Mouse (Mus musculus): ENCODE measurements around the gene Hecw2. TPM values are rescaled to one million over a fixed set of nuclear protein-coding genes. Genes with fewer than 3 reads are reported as not detected.

The Hecw2 gene
- polyA plus RNA-seq, 1 experiment from 2014 or later, result 8.4 TPM

- no peak overlapping the region for H3K9ac ChIP-seq (replicated peaks)
- H3K27me3 ChIP-seq (replicated peaks), result no peaks in the 10 kb centered on the region
- peaks cover 16% of the 10 kb centered on the region for H3K4me1 ChIP-seq
- H3K36me3 ChIP-seq, result no peaks in the 10 kb centered on the region; the same call in 1 of the 2 replicates
- no peak overlapping the region for H3K4me2 ChIP-seq
- H3K27ac ChIP-seq (replicated peaks), result no peak overlapping the region
- H3K4me3 ChIP-seq (replicated peaks), result no peak overlapping the region
- ATAC-seq (ENCODE audit: low FRiP score), result no peak
- H3K9me3 ChIP-seq (replicated peaks), result no peaks in the 10 kb centered on the region
Observed at GRCm38 (mm10) chr1:53821983-53822382, 373.0 kb downstream of the Hecw2 start.

- Histone ChIP-seq H3K4me3 (replicated peaks) (no peak overlapping the region), H3K27me3 (replicated peaks) (no peaks in the 10 kb centered on the region), H3K4me2 (no peak overlapping the region), H3K27ac (replicated peaks) (no peak overlapping the region), H3K9ac (replicated peaks) (no peak overlapping the region), H3K36me3 (no peaks in the 10 kb centered on the region; the same call in 1 of the 2 replicates), H3K4me1 (peaks cover 16% of the 10 kb centered on the region), H3K9me3 (replicated peaks) (no peaks in the 10 kb centered on the region)
- WGBS, result 64% methylated on average over 5 of the region's 5 CpGs
- ATAC-seq (ENCODE audit: low FRiP score), result no peak
Observed at GRCm38 (mm10) chr1:53820041-53820632, 374.8 kb downstream of the Hecw2 start.

- no peak for ATAC-seq (ENCODE audit: low FRiP score)
- Histone ChIP-seq H3K36me3 (peaks cover under 1% of the 10 kb centered on the region; the same call in 1 of the 2 replicates), H3K27me3 (replicated peaks) (no peaks in the 10 kb centered on the region), H3K4me2 (no peak overlapping the region), H3K4me3 (replicated peaks) (no peak overlapping the region), H3K4me1 (peaks cover 5% of the 10 kb centered on the region), H3K27ac (replicated peaks) (no peak overlapping the region), H3K9ac (replicated peaks) (no peak overlapping the region), H3K9me3 (replicated peaks) (no peaks in the 10 kb centered on the region)
- 58% methylated on average over 3 of the region's 3 CpGs for WGBS
Observed at GRCm38 (mm10) chr1:53818072-53818862, 376.7 kb downstream of the Hecw2 start.

- no peak overlapping the region for H3K9ac ChIP-seq (replicated peaks)
- H3K4me3 ChIP-seq (replicated peaks), result no peak overlapping the region
- no peak for ATAC-seq (ENCODE audit: low FRiP score)
- peaks cover 6% of the 10 kb centered on the region for H3K36me3 ChIP-seq
- H3K4me1 ChIP-seq, result no peaks in the 10 kb centered on the region
- WGBS, result 82% methylated on average over 2 of the region's 2 CpGs
- H3K27me3 ChIP-seq (replicated peaks), result no peaks in the 10 kb centered on the region
- H3K4me2 ChIP-seq, result no peak overlapping the region
- no peak overlapping the region for H3K27ac ChIP-seq (replicated peaks)
- H3K9me3 ChIP-seq (replicated peaks), result no peaks in the 10 kb centered on the region
Observed at GRCm38 (mm10) chr1:53816353-53816752, 378.6 kb downstream of the Hecw2 start.

- no peaks in the 10 kb centered on the region for H3K9me3 ChIP-seq (replicated peaks)
- no peaks in the 10 kb centered on the region for H3K4me1 ChIP-seq
- no peaks in the 10 kb centered on the region for H3K27me3 ChIP-seq (replicated peaks)
- H3K27ac ChIP-seq (replicated peaks), result no peak overlapping the region
- H3K4me2 ChIP-seq, result no peak overlapping the region
- WGBS, result 62% methylated on average over 2 of the region's 2 CpGs
- ATAC-seq (ENCODE audit: low FRiP score), result no peak
- no peak overlapping the region for H3K9ac ChIP-seq (replicated peaks)
- H3K4me3 ChIP-seq (replicated peaks), result no peak overlapping the region
- H3K36me3 ChIP-seq, result peaks cover 6% of the 10 kb centered on the region
Observed at GRCm38 (mm10) chr1:53814077-53814705, 380.8 kb downstream of the Hecw2 start.

- 72% methylated on average over 4 of the region's 4 CpGs for WGBS
- peak; percentile 50; the same call in 1 of the 2 replicates for ATAC-seq (ENCODE audit: low FRiP score)
Observed at GRCm38 (mm10) chr1:53811919-53812318, 383.0 kb downstream of the Hecw2 start.

GRCm38 (mm10) chr1:53808229-53808628, 386.7 kb downstream of the Hecw2 start:
- H3K9me3 ChIP-seq (replicated peaks), result no peaks in the 10 kb centered on the region
- H3K27ac ChIP-seq (replicated peaks), result no peak overlapping the region
- H3K9ac ChIP-seq (replicated peaks), result no peak overlapping the region
- H3K36me3 ChIP-seq, result peaks cover 5% of the 10 kb centered on the region
- H3K4me1 ChIP-seq, result no peaks in the 10 kb centered on the region
- WGBS, result 74% methylated on average over 2 of the region's 2 CpGs
- no peaks in the 10 kb centered on the region for H3K27me3 ChIP-seq (replicated peaks)
- no peak for ATAC-seq (ENCODE audit: low FRiP score)
- no peak overlapping the region for H3K4me3 ChIP-seq (replicated peaks)
- no peak overlapping the region for H3K4me2 ChIP-seq

More at GRCm38 (mm10) chr1:53811919-53812318, 383.0 kb downstream of the Hecw2 start:
- Histone ChIP-seq H3K4me2 (no peak overlapping the region), H3K9ac (replicated peaks) (no peak overlapping the region), H3K4me1 (no peaks in the 10 kb centered on the region), H3K27ac (replicated peaks) (no peak overlapping the region), H3K36me3 (peaks cover 6% of the 10 kb centered on the region), H3K9me3 (replicated peaks) (no peaks in the 10 kb centered on the region), H3K4me3 (replicated peaks) (no peak overlapping the region), H3K27me3 (replicated peaks) (no peaks in the 10 kb centered on the region)

- no peaks in the 10 kb centered on the region for H3K9me3 ChIP-seq (replicated peaks)
- 88% methylated on average over 3 of the region's 3 CpGs for WGBS
- no peak overlapping the region for H3K9ac ChIP-seq (replicated peaks)
- no peak overlapping the region for H3K4me3 ChIP-seq (replicated peaks)
- H3K4me1 ChIP-seq, result no peaks in the 10 kb centered on the region
- no peaks in the 10 kb centered on the region for H3K27me3 ChIP-seq (replicated peaks)
- no peak for ATAC-seq (ENCODE audit: low FRiP score)
- no peak overlapping the region for H3K27ac ChIP-seq (replicated peaks)
- no peaks in the 10 kb centered on the region for H3K36me3 ChIP-seq
- no peak overlapping the region for H3K4me2 ChIP-seq
Observed at GRCm38 (mm10) chr1:53797811-53798210, 397.2 kb downstream of the Hecw2 start.

- Histone ChIP-seq H3K27ac (replicated peaks) (no peak overlapping the region), H3K9me3 (replicated peaks) (no peaks in the 10 kb centered on the region), H3K36me3 (no peaks in the 10 kb centered on the region), H3K4me2 (no peak overlapping the region), H3K27me3 (replicated peaks) (no peaks in the 10 kb centered on the region), H3K4me3 (replicated peaks) (no peak overlapping the region), H3K4me1 (no peaks in the 10 kb centered on the region), H3K9ac (replicated peaks) (no peak overlapping the region)
- 91% methylated on average over 5 of the region's 5 CpGs for WGBS
- no peak for ATAC-seq (ENCODE audit: low FRiP score)
Observed at GRCm38 (mm10) chr1:53797074-53797473, 397.9 kb downstream of the Hecw2 start.

GRCm38 (mm10) chr1:53796271-53796670, 398.7 kb downstream of the Hecw2 start:
- Histone ChIP-seq H3K4me2 (no peak overlapping the region), H3K9me3 (replicated peaks) (no peaks in the 10 kb centered on the region), H3K4me3 (replicated peaks) (no peak overlapping the region), H3K27me3 (replicated peaks) (no peaks in the 10 kb centered on the region), H3K27ac (replicated peaks) (no peak overlapping the region), H3K9ac (replicated peaks) (no peak overlapping the region), H3K4me1 (no peaks in the 10 kb centered on the region), H3K36me3 (no peaks in the 10 kb centered on the region)
- 86% methylated on average over 6 of the region's 6 CpGs for WGBS
- ATAC-seq (ENCODE audit: low FRiP score), result no peak

- ATAC-seq (ENCODE audit: low FRiP score), result no peak
- no peaks in the 10 kb centered on the region for H3K4me1 ChIP-seq
- H3K9ac ChIP-seq (replicated peaks), result no peak overlapping the region
- H3K36me3 ChIP-seq, result no peaks in the 10 kb centered on the region
- no peaks in the 10 kb centered on the region for H3K27me3 ChIP-seq (replicated peaks)
- no peak overlapping the region for H3K27ac ChIP-seq (replicated peaks)
- no peak overlapping the region for H3K4me2 ChIP-seq
- no peak overlapping the region for H3K4me3 ChIP-seq (replicated peaks)
- no peaks in the 10 kb centered on the region for H3K9me3 ChIP-seq (replicated peaks)
- WGBS, result 85% methylated on average over 4 of the region's 4 CpGs
Observed at GRCm38 (mm10) chr1:53795591-53795990, 399.4 kb downstream of the Hecw2 start.

GRCm38 (mm10) chr1:53795081-53795480, 399.9 kb downstream of the Hecw2 start:
- Histone ChIP-seq H3K4me3 (replicated peaks) (no peak overlapping the region), H3K9me3 (replicated peaks) (no peaks in the 10 kb centered on the region), H3K27ac (replicated peaks) (no peak overlapping the region), H3K4me1 (no peaks in the 10 kb centered on the region), H3K27me3 (replicated peaks) (no peaks in the 10 kb centered on the region), H3K36me3 (no peaks in the 10 kb centered on the region), H3K9ac (replicated peaks) (no peak overlapping the region), H3K4me2 (no peak overlapping the region)
- ATAC-seq (ENCODE audit: low FRiP score), result no peak
- 92% methylated on average over 5 of the region's 5 CpGs for WGBS
